Comparison of ENCODE assay signal across 9 mouse cellular contexts in genomic region chr14:6756384-6757230, GRCm38 (mm10). TPM values are rescaled to one million over a fixed set of nuclear protein-coding genes. Genes with fewer than 3 reads are reported as not detected.
A peak's percentile ranks its signal among the peaks of the same experiment; 100 is the strongest.
DNase-seq lines count a peak whose midpoint lies in the region; ATAC-seq and TF ChIP-seq lines count a peak whose summit lies in the region.
"Not testable (repeated sequence)": the region's sequence is repeated elsewhere in the genome, so short reads cannot be mapped to it uniquely, and the experiment has no call there.
"Had no signal": no experiment of that assay in that cellular context is flagged by ENCODE, and none has a peak within 500 bp of the region (broad histone marks: within the 10 kb centered on the region; RNA-seq: fewer than 3 reads in every experiment).

No protein-coding gene starts in this region.

- TF ChIP-seq CTCF in brain, embryonic 14.5 days (IDR thresholded peaks at IDR 0.05; ENCODE audit: borderline replicate concordance, extremely low read depth, insufficient read depth, insufficient read length); intestine, postnatal 0 days (IDR thresholded peaks at IDR 0.05; ENCODE audit: low read depth): not testable (repeated sequence)

- not testable (repeated sequence) for H3K4me1 ChIP-seq in forebrain, embryonic 11.5 days (replicated peaks; ENCODE audit: control insufficient read depth, insufficient read depth, low read length); heart, embryonic 12.5 days (replicated peaks); intestine, postnatal 0 days (replicated peaks; ENCODE audit: control insufficient read depth, insufficient read depth, low read length); limb, embryonic 14.5 days (ENCODE audit: control insufficient read depth, insufficient read depth, low read length); midbrain, embryonic 13.5 days (replicated peaks)

- H3K27ac ChIP-seq in forebrain, embryonic 11.5 days (ENCODE audit: low read depth, low read length); intestine, postnatal 0 days (ENCODE audit: low read depth, low read length); limb, embryonic 14.5 days (replicated peaks; ENCODE audit: low read depth, low read length); midbrain, embryonic 13.5 days: not testable (repeated sequence)
- H3K27ac ChIP-seq in heart, embryonic 12.5 days (ENCODE audit: poor library complexity, severe bottlenecking): 0 out of 2 replicates have a peak overlapping the region, but pooled peaks have one; percentile 64

- H3K36me3 ChIP-seq in forebrain, embryonic 11.5 days (ENCODE audit: control insufficient read depth, insufficient read depth, low read length); heart, embryonic 12.5 days; intestine, postnatal 0 days (ENCODE audit: control insufficient read depth, insufficient read depth); limb, embryonic 14.5 days (ENCODE audit: control insufficient read depth, insufficient read depth, low read length); midbrain, embryonic 13.5 days: not testable (repeated sequence)

- WGBS in forebrain, embryonic 11.5 days: under 1% methylated on average over 16 of the region's 67 CpGs
- WGBS in heart, embryonic 12.5 days: 1% methylated on average over 29 of the region's 67 CpGs
- 0% methylated on average over 20 of the region's 67 CpGs for WGBS in intestine, postnatal 0 days
- 0% methylated on average over 7 of the region's 67 CpGs for WGBS in limb, embryonic 14.5 days
- 0% methylated on average over 26 of the region's 67 CpGs for WGBS in midbrain, embryonic 13.5 days

- H3K27me3 ChIP-seq in forebrain, embryonic 11.5 days (ENCODE audit: control insufficient read depth, insufficient read depth, low read length); heart, embryonic 12.5 days (replicated peaks); intestine, postnatal 0 days (replicated peaks; ENCODE audit: control insufficient read depth, insufficient read depth, low read length); limb, embryonic 14.5 days (ENCODE audit: control insufficient read depth, insufficient read depth, low read length); midbrain, embryonic 13.5 days: not testable (repeated sequence)

- peak; percentile 37 for DNase-seq in brain, embryonic 14.5 days (ENCODE audit: low read depth)
- peak; percentile 48 for DNase-seq in forebrain, embryonic 11.5 days (ENCODE audit: low spot score)
- DNase-seq in limb, embryonic 14.5 days (ENCODE audit: low spot score): not testable (repeated sequence)
- peak; percentile 1 to 2 for DNase-seq in spleen, adult 18-20 months
- peak; percentile 1 for DNase-seq in yolk sac, embryonic 10.5 days (ENCODE audit: low spot score)

- not testable (repeated sequence) for H3K9me3 ChIP-seq in forebrain, embryonic 11.5 days (ENCODE audit: control insufficient read depth, low read length); heart, embryonic 12.5 days (replicated peaks); intestine, postnatal 0 days (ENCODE audit: control insufficient read depth); limb, embryonic 14.5 days (ENCODE audit: control insufficient read depth, low read length); midbrain, embryonic 13.5 days

- not testable (repeated sequence) for ATAC-seq in forebrain, embryonic 11.5 days (replicated peaks; ENCODE audit: low FRiP score); heart, embryonic 12.5 days (ENCODE audit: insufficient number of reproducible peaks, low FRiP score); intestine, postnatal 0 days; limb, embryonic 14.5 days (ENCODE audit: low FRiP score, low read depth); midbrain, embryonic 13.5 days

- peak overlapping the region; percentile 43 for H3K9ac ChIP-seq in forebrain, embryonic 11.5 days (ENCODE audit: low read length)
- peak overlapping the region; percentile 65 for H3K9ac ChIP-seq in heart, embryonic 12.5 days
- H3K9ac ChIP-seq in intestine, postnatal 0 days (ENCODE audit: low read depth, low read length): not testable (repeated sequence)
- peak overlapping the region; percentile 40; the same call in 1 of the 2 replicates for H3K9ac ChIP-seq in limb, embryonic 14.5 days (ENCODE audit: low read depth, low read length, severe bottlenecking)
- peak overlapping the region; percentile 66 for H3K9ac ChIP-seq in midbrain, embryonic 13.5 days (replicated peaks)

- H3K4me3 ChIP-seq in forebrain, embryonic 11.5 days (ENCODE audit: low read depth, low read length): peak overlapping the region; percentile 31
- H3K4me3 ChIP-seq in heart, embryonic 12.5 days: peak overlapping the region; percentile 53
- peak overlapping the region; percentile 31 for H3K4me3 ChIP-seq in intestine, postnatal 0 days (ENCODE audit: low read depth, low read length)
- H3K4me3 ChIP-seq in limb, embryonic 14.5 days (replicated peaks; ENCODE audit: low read length): peak overlapping the region; percentile 35
- peak overlapping the region; percentile 46 for H3K4me3 ChIP-seq in midbrain, embryonic 13.5 days (replicated peaks)

- not testable (repeated sequence) for TF ChIP-seq POLR2A in brain, embryonic 14.5 days (IDR thresholded peaks at IDR 0.05; ENCODE audit: borderline replicate concordance, extremely low read depth, insufficient read depth, insufficient read length, poor library complexity, severe bottlenecking); limb, embryonic 14.5 days (IDR thresholded peaks at IDR 0.05; ENCODE audit: borderline replicate concordance, extremely low read depth, insufficient read depth, insufficient read length)

- H3K4me2 ChIP-seq in forebrain, embryonic 11.5 days (ENCODE audit: low read depth, low read length, severe bottlenecking): 0 out of 2 replicates have a peak overlapping the region, but pooled peaks have one; percentile 33
- H3K4me2 ChIP-seq in heart, embryonic 12.5 days: peak overlapping the region; percentile 66
- H3K4me2 ChIP-seq in intestine, postnatal 0 days (replicated peaks; ENCODE audit: low read depth): peak overlapping the region; percentile 60
- H3K4me2 ChIP-seq in limb, embryonic 14.5 days (replicated peaks; ENCODE audit: low read depth, low read length, severe bottlenecking): peak overlapping the region; percentile 42
- peak overlapping the region; percentile 52 for H3K4me2 ChIP-seq in midbrain, embryonic 13.5 days (replicated peaks)

RNA-seq across cellular contexts. Expression of gene Gm3636, which starts 14.5 kb away (rescaled TPM):
- polyA plus RNA-seq in brain, embryonic 14.5 days (2012; rRNA removed): 26.3 and 26.5 TPM in 2 replicates
- 7.0 and 7.2 TPM in 2 replicates for polyA plus RNA-seq in forebrain, embryonic 11.5 days (2014; fragmentation: Nextera tagmentation; extraction: Ambion mirVana)
- 11.7 and 12.6 TPM in 2 replicates for polyA plus RNA-seq in heart, embryonic 12.5 days (2016; fragmentation: Nextera tagmentation; extraction: Ambion mirVana)
- polyA plus RNA-seq in intestine, postnatal 0 days (2015; fragmentation: Nextera tagmentation; extraction: Ambion mirVana): 1.2 and 1.3 TPM in 2 replicates
- 11.1 and 13.4 TPM in 2 replicates for polyA plus RNA-seq in limb, embryonic 14.5 days (2012; rRNA removed)
- polyA plus RNA-seq in limb, embryonic 14.5 days (2014; fragmentation: Nextera tagmentation; extraction: Ambion mirVana): 4.3 and 4.6 TPM in 2 replicates
- 12.7 and 16.0 TPM in 2 replicates for polyA plus RNA-seq in midbrain, embryonic 13.5 days (2015; fragmentation: Nextera tagmentation; extraction: Ambion mirVana)
- polyA plus RNA-seq: erythroblast, embryonic 14.5 days had no signal

RNA-seq across cellular contexts. Expression of gene Gm8362, which starts 17.6 kb away (rescaled TPM):
- polyA plus RNA-seq in brain, embryonic 14.5 days (2012; rRNA removed): 0.05 TPM in 1 of 2 replicates, not detected in the other
- not detected in 2 replicates for polyA plus RNA-seq in forebrain, embryonic 11.5 days (2014; fragmentation: Nextera tagmentation; extraction: Ambion mirVana)
- polyA plus RNA-seq in heart, embryonic 12.5 days (2016; fragmentation: Nextera tagmentation; extraction: Ambion mirVana): not detected in 2 replicates
- polyA plus RNA-seq in intestine, postnatal 0 days (2015; fragmentation: Nextera tagmentation; extraction: Ambion mirVana): not detected in 2 replicates
- polyA plus RNA-seq in limb, embryonic 14.5 days (2012; rRNA removed): not detected in 2 replicates
- polyA plus RNA-seq in limb, embryonic 14.5 days (2014; fragmentation: Nextera tagmentation; extraction: Ambion mirVana): not detected in 2 replicates
- not detected in 2 replicates for polyA plus RNA-seq in midbrain, embryonic 13.5 days (2015; fragmentation: Nextera tagmentation; extraction: Ambion mirVana)
- polyA plus RNA-seq: erythroblast, embryonic 14.5 days had no signal

RNA-seq across cellular contexts. Expression of gene Gm8050, which starts 36.6 kb away (rescaled TPM):
- not detected in 2 replicates for polyA plus RNA-seq in brain, embryonic 14.5 days (2012; rRNA removed)
- polyA plus RNA-seq in forebrain, embryonic 11.5 days (2014; fragmentation: Nextera tagmentation; extraction: Ambion mirVana): not detected in 2 replicates
- not detected in 2 replicates for polyA plus RNA-seq in heart, embryonic 12.5 days (2016; fragmentation: Nextera tagmentation; extraction: Ambion mirVana)
- polyA plus RNA-seq in intestine, postnatal 0 days (2015; fragmentation: Nextera tagmentation; extraction: Ambion mirVana): not detected in 2 replicates
- polyA plus RNA-seq in limb, embryonic 14.5 days (2012; rRNA removed): 0.06 TPM in 1 of 2 replicates, not detected in the other
- not detected in 2 replicates for polyA plus RNA-seq in limb, embryonic 14.5 days (2014; fragmentation: Nextera tagmentation; extraction: Ambion mirVana)
- polyA plus RNA-seq in midbrain, embryonic 13.5 days (2015; fragmentation: Nextera tagmentation; extraction: Ambion mirVana): not detected in 2 replicates
- polyA plus RNA-seq: erythroblast, embryonic 14.5 days had no signal
